Mouse (Mus musculus) WW6 (cell line): ENCODE results near the gene Ankzf1.
"Not testable (repeated sequence)": the region's sequence is repeated elsewhere in the genome, so short reads cannot be mapped to it uniquely, and the experiment has no call there.

Experiments
- DNase-seq: peaks from one replicate; pipeline ENCODE4 v3.0.0-alpha.2; 2013; ENCODE audit warnings: low read depth, low spot score

Gene Ankzf1

GRCm38 (mm10) chr1:75223532-75223931, 31.6 kb downstream of the Ankzf1 start:
- no peak for DNase-seq

GRCm38 (mm10) chr1:75225473-75225872, 33.5 kb downstream of the Ankzf1 start:
- no peak for DNase-seq

DNA sequence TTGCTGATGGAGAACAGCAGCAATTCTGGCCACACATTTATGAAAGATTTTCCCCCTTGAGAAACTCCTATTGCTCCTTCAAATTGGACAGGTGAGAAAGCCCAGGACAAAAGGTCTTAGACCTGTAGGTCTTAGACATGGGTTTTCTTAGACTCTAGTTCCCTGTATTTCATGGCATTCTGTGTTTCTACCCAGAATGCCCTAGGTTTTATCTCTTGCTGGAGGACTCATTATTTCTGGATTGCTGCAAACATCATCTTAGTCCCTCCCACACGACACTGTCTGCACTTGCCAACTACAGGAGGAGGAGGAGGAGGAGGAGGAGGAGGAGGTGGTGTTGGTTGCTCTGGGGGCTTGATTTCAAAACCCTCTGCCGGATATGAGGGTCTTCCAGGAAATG, 34.2 kb downstream of the Ankzf1 start:
- DNase-seq: no peak

GRCm38 (mm10) chr1:75227653-75228052, 35.7 kb downstream of the Ankzf1 start:
- DNase-seq: no peak

- no peak for DNase-seq
Measured at GRCm38 (mm10) chr1:75229158-75229557, 37.2 kb downstream of the Ankzf1 start.

DNA sequence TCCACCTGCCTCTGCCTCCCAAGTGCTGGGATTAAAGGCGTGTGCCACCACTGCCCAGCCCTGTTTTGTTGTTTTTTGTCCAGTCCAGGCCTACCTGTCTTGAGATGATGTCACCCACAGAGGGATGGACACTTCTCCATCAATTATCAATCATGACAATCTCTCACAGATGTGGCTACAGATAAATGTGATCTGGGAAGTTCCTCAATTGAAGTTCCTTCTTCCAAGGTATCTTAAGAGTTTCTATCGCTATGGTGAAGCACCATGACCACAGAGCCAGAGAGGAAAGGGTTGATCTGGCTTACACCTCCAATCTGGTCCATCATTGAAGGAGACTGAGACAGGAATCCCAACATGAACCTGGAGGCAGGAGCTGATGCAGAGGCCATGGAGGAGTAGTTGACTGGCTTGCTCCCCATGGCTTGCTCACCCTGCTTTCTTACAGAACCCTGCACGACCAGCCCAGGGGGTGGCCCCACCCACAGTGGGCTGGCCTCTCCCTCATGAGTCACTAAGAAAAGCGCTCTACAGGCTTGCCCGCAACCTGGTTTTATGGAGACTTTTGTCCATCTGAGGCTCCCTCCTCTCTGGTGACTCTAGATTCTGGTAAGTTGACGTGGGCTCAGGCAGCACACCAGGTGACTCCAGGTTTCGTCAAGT, 38.5 kb downstream of the Ankzf1 start:
- no peak for DNase-seq

DNA sequence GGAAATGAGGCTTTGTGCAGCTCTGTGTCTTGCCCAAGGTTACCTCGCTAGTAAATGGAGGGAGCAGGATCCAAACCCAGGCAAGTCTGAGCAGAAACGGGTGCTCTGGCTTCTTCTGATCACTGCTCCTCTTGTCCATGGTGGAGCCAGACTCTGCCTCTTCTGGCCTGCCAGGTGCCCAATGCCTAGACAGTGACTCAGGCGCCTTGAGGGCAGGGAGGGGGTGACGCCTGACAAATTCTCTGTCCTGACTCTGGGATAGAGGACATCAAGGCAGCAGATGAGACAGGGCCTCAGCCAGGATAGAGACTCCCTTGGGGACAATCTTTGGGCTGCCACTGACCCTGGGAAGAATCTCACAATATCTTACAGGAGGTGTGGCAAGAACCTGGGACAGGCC, 39.3 kb downstream of the Ankzf1 start:
- DNase-seq: no peak

- no peak for DNase-seq
Measured at GRCm38 (mm10) chr1:75231664-75232152, 39.8 kb downstream of the Ankzf1 start, which contains the start of gene A630095N17Rik. TSS of gene A630095N17Rik (minus strand) at chr1:75232102.

GRCm38 (mm10) chr1:75232489-75232888, 40.5 kb downstream of the Ankzf1 start:
- not testable (repeated sequence) for DNase-seq

DNA sequence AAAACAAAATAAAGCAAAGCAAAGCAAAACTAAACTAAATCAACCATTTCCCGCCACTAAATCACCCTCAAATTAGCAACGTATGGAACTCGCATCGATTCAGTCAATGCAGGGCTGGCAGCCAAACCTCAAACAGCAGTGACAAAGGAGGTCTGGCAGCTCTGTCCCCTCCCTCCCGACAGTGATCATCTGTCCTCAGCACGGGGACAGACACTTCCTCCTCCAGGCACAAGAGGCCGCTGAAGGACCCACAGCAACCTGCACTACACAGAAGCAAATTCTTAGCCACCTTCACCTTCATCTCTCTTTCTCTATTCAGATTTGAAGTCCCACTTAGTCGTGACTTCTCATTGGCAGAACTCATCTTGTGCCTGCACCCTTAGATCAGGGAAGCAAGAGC, 42.7 kb downstream of the Ankzf1 start:
- DNase-seq: no peak

DNA sequence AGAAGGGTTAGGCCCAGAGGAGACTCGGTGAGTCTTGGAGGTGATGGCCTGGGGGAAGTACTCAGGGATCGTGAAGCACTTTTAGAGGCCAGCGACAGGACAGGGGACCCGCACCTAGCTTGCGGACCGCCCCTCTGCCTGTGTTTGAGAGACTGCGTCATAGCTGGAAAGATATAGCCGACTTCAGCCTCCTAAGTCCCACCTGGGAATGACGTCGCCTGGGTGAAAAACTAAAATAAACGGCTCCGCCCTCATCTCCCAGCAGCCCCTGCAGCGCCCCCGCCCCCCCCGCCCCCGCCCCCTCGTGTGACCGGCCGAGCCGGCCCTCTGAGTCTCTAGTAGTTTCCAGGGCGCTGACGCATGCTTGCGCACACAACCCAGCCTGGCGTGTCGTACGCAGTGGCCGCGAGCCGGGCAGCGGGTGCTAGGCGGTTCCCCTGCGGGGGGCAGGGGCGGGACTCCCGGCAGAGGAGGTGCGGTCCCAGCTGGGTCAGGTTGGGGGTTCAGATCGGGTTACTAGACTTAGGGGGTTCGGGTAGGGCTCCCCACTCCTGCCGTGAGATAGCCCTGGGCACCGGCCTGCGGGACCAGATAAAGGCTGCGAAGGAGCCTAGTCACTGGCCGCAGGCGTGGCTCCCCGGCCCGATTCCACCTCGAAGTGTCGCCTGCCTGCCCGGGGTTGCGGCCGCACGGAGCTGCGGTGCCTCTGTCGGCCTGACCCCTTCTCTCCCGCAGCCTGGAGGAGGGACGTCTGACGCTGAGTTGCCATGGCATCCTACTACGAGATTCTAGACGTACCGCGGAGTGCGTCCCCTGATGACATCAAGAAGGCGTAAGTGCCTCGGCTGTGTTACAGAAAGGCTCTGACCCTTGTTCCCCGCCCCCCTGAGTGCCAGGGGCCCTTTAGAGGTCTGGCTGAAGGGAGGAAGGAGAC, 44.4 kb downstream of the Ankzf1 start, which contains the start of gene Dnajb2:
Gene Dnajb2 (plus strand): TSS at position 290 of the 934 bp plus-strand sequence.
- no peak for DNase-seq

GRCm38 (mm10) chr1:75239591-75239990, 47.6 kb downstream of the Ankzf1 start:
- no peak for DNase-seq

GRCm38 (mm10) chr1:75243411-75243810, 51.5 kb downstream of the Ankzf1 start:
- no peak for DNase-seq

DNA sequence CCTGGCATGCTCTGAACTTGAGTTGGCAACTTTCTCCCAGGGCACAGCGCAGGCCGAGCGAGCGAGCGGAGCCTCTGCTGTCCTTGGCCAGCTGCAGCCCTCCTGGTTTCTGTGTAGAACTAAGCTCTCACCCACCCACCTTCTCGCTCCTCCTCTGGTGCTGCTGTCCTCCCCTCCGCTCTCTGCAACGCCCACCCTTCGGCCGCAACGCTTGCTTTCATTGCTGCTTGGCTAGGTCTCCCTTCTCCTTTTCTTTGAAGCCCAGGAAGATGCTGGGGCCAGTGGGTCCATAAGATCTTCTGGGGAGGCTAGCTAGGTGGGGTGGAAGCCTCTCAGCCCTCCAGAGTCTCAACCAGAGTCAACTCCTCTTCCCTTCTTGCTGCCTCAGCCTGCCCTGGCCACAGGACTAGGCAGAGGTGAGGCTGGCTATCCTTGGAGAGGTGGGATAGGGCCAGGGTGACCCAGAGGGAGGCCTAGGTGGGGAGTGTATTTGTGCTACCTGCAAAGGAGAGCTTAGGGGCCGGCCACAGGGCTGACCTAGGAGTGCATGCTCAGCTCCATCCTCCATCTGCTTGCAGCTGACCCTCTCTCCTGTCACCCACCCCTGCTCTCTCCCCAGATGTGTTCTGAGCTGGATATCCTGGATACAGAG, 52.4 kb downstream of the Ankzf1 start:
- DNase-seq: no peak

- no peak for DNase-seq
Measured at GRCm38 (mm10) chr1:75244836-75245235, 52.9 kb downstream of the Ankzf1 start.

DNA sequence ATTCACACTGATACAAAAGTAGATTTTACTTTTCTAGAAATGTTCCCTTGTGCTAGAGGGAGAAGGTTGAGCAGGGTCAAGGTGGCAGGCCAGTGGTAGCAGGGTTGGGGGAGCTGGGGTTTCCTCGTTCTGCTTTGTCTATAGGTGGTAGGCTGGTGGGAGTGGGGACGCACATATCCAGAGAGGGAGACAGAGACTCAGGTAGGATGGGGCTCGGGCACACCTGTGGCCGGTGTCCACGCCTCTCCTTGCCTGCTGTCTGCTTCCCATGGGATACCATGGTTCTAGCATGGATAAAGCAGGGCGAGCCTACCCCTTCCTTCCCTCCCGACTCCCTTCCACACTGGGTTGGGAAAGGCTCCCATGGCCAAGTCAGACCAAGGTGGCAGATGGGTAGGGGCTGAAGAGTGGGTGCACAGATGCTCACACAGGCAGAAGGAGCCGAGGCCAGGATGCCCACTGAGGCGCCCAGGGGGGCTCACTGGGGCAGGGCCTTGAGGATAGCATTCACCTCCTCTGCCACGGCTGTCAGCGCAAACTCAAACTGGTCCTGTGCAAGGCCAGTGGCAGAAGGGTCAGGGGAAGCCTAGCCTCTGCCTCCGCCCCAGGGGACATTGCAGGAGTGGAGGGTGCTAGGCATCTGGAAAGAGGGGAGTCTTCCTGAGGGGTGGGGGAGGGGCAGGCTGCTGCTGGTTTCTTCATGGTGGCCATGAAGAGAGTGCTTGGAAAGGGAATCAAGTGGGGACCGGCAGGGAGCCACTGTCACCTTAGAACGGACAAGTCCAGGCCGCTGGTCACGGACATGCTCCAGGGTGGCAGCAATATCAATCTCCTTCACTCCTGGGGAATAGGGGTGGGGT, 55.4 kb downstream of the Ankzf1 start:
- DNase-seq: no peak

- no peak for DNase-seq
Measured at GRCm38 (mm10) chr1:75248041-75248772, 56.3 kb downstream of the Ankzf1 start.
